Mouse (Mus musculus): ENCODE results near the gene Mansc4.

DNA sequence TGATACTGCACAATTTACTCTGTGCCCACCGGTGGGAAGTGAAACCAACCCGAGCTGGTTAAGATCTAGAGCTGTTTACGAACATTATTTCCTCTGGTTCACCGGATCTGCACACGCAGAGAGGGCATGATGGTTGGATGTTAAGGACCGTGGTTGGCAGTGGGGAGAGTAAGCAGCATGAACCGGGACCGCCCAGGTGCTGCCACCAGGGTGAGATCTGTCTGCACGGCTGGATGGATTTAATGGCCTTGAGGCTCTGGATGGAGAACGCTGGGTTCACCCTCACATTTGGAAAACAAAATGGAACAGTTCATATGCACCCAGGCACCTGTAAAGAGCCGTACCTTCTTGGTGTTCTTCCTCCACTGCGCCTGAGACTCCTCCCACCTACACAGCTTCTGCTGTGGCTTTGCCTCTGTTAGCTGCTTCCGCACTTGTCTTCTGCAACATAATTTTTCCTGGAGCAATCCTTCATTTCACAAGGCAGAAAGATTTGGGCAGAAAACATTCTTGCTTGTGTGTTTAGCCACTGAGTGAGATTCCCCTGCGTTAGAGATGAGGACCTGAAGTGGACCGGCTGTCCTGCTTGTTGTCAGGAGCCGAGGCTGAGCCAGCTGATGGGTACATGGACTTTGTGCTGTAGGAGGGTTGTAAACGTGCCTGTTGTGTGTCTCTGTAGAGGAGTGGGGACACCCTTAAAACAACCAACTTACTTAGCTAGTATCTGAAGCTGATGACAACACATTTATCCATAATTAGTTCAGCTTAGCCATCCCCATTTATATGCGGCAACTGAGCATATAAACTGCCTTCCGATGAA is 12.8 kb upstream of the Mansc4 start:
- TF ChIP-seq TAL1 (IDR thresholded peaks at IDR 0.05; ENCODE audit: low read length) (no peak), GATA1 (IDR thresholded peaks at IDR 0.05; ENCODE audit: low read length) (no peak)

All from erythroblast, embryonic 14.5 days (primary cell).